Mouse (Mus musculus): ENCODE data around the gene Ckap5. TPM values are rescaled to one million over a fixed set of nuclear protein-coding genes. Genes with fewer than 3 reads are reported as not detected.

Gene Ckap5
- total RNA-seq, 4 experiments from 2014 or later: 27.3 to 38.2 (median 34.4) TPM

GRCm38 (mm10) chr2:91652863-91653262 is 126.3 kb downstream of the Ckap5 start:
- DNase-seq (ENCODE audit: low spot score in 2 of 2): no peak

- DNase-seq (ENCODE audit: low spot score in 2 of 2): no peak
Observed at GRCm38 (mm10) chr2:91655388-91655787, 128.8 kb downstream of the Ckap5 start.

DNA sequence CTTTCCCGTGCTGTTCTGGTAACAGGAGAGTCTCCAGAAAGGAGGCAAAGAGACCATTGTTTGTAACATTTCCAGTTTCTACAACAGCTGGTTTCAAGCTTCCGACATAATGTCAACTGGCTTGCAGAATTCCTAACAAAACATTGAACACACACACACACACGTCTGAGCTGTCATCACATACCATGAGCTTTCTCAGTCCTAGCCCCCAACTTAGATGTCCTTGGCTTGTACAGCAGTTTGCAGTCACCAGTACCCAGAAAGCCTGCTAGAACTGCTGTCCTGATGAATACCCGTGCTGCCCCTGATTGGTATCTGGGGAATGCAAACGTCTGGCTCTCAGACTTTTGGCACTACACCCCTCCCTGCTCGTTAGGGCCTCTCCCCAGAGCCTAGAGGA is 129.3 kb downstream of the Ckap5 start:
- DNase-seq (ENCODE audit: low spot score in 2 of 2): no peak

- no peak for DNase-seq (ENCODE audit: low spot score in 2 of 2)
Observed at GRCm38 (mm10) chr2:91656774-91657173, 130.2 kb downstream of the Ckap5 start.

GRCm38 (mm10) chr2:91659657-91660056 is 133.1 kb downstream of the Ckap5 start:
- DNase-seq (ENCODE audit: low spot score in 2 of 2): no peak

GRCm38 (mm10) chr2:91660981-91661380 is 134.4 kb downstream of the Ckap5 start:
- no peak for DNase-seq (ENCODE audit: low spot score in 2 of 2)

- DNase-seq (ENCODE audit: low spot score in 2 of 2): no peak
Observed at GRCm38 (mm10) chr2:91664780-91665179, 138.2 kb downstream of the Ckap5 start.

DNA sequence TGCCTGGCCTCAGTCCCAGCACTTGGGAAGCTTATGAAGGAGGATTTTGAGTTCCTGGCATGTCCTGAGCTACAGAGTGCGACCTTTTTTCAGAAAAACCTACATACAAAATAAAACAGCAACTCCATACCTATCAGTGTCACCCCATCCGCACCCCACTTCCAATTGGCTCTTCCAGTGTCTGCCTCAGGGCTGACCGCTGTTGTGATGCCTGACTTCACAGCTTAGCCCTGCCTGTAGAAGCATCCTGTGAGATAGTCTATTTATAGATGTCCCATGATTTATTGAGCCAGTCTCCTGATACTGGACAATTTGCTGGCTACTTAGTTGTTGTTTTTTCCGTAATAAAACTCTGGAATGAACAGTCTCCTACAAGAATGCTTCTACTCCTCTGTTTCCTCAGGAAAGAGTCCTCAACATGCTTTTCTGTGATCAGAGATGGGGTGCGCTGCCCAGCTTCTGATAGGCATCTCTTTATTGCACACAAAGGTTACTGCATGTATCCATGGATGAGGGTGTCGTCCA is 139.9 kb downstream of the Ckap5 start:
- DNase-seq (ENCODE audit: low spot score in 2 of 2): no peak

DNA sequence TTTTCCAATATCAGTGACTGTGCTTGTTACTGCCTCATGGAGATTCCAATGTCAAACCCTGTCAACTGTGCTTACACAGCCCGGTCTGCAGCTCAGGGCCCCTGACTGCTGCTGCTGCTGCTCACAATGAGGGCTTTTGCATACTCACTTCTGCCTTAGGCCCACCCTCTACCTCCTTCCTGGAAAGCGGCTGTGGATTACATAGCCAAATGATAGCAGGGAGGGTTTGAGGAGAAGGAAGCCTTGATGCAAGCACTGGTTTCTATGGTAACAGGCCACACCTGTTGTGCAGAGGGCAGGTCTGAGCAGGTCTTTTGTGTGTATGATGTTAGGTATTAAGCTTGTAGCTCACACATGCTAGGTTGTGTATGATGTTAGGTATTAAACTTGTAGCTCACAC is 141.2 kb downstream of the Ckap5 start:
- DNase-seq (ENCODE audit: low spot score in 2 of 2): no peak

GRCm38 (mm10) chr2:91669326-91669725 is 142.8 kb downstream of the Ckap5 start:
- no peak for DNase-seq (ENCODE audit: low spot score in 2 of 2)

DNA sequence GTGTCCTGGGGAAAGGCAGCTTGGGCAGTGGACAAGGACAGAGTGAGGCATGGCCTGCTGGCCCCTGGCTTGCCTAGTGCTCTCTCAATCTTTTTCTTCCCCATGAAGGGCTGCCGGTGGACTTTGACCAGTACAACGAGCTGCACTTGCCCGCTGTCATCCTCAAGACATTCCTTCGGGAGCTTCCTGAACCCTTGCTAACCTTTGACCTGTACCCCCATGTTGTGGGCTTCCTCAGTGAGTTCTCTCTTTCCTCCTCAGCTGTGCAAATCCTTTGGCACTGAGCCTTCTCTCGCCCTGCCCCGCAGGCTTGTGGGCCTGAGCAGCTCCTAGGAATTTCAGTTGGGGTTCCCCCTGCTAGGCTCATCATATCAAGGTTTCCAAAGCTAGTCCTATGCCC is 143.5 kb downstream of the Ckap5 start:
- DNase-seq (ENCODE audit: low spot score in 2 of 2): no peak

Other genes starting within 250 kb of the Ckap5 start
- gene 1110051M20Rik, start 82.1 kb upstream of the Ckap5 start, total RNA-seq (2022): 10 to 100 TPM; 15.2 to 21.6 (median 18.8) TPM
- gene Lrp4, start 69.3 kb upstream of the Ckap5 start, total RNA-seq (2022): 1 to 10 TPM; 6.9 to 9.4 (median 9.2) TPM
- under 1 TPM in 2 of 4 experiments, not detected in 2; 0.19 to 0.75 TPM for gene F2, start 109.7 kb downstream of the Ckap5 start, total RNA-seq (2022)
- 1 to 10 TPM; 2.1 to 2.7 (median 2.4) TPM for gene Zfp408, start 123.0 kb downstream of the Ckap5 start, total RNA-seq (2022)
- gene Arhgap1, start 123.1 kb downstream of the Ckap5 start, total RNA-seq (2022): 1 to 10 TPM; 3.8 to 7.9 (median 4.9) TPM
- 10 to 100 TPM; 33.9 to 36.1 (median 35.5) TPM for gene Atg13, start 183.8 kb downstream of the Ckap5 start, total RNA-seq (2022)
- 1 to 10 TPM; 5.6 to 7.4 (median 6.6) TPM for gene Harbi1, start 184.1 kb downstream of the Ckap5 start, total RNA-seq (2022)
- 10 to 100 TPM; 13.7 to 15.9 (median 14.9) TPM for gene Ambra1, start 203.4 kb downstream of the Ckap5 start, total RNA-seq (2022)

All from gastrocnemius, adult 8-10 months (tissue).